Mouse (Mus musculus) heart, adult 2 months (tissue): ENCODE measurements at regions not wholly inside any gene's neighbourhood (a gene's known extent, or its start where the extent isn't known, plus 50 kb on each side); places are given as distances from the start of the nearest gene placed in this dataset.

Experiments used
- DNase-seq, 2 experiments: peaks; one replicate each; pipeline ENCODE4 v3.0.0; 2021
- H3K27ac ChIP-seq: fragments of 200-600 bp; 2 replicates; pipeline ENCODE4 v1.8.1; 2022
- H3K27me3 ChIP-seq: fragments of 200-500 bp; 2 replicates; pipeline ENCODE4 v1.6.1; 2012; ENCODE audit warnings: mild to moderate bottlenecking, low read length, inconsistent platforms, mixed read lengths; ENCODE audit not compliant: control insufficient read depth, insufficient read depth
- H3K36me3 ChIP-seq: fragments of 200-500 bp; 2 replicates; pipeline ENCODE4 v1.6.1; 2012; ENCODE audit warnings: low read length, inconsistent platforms; ENCODE audit not compliant: control insufficient read depth, insufficient read depth
- H3K4me1 ChIP-seq: fragments of 200-500 bp; 2 replicates; pipeline ENCODE4 v1.6.1; 2011; ENCODE audit warnings: low read length; ENCODE audit not compliant: control insufficient read depth, insufficient read depth
- H3K4me3 ChIP-seq: fragments of 200-600 bp; 2 replicates; pipeline ENCODE4 v1.8.1; 2022
- H3K79me2 ChIP-seq: fragments of 200-500 bp; replicated peaks from 2 replicates; pipeline ENCODE4 v1.6.1; 2012; ENCODE audit warnings: mild to moderate bottlenecking, inconsistent platforms, low read length, moderate library complexity, mixed read lengths; ENCODE audit not compliant: control insufficient read depth, insufficient read depth
- H3K9ac ChIP-seq: fragments of 200-500 bp; 2 replicates; pipeline ENCODE4 v1.6.1; 2012; ENCODE audit warnings: low read depth, mild to moderate bottlenecking, control low read depth, inconsistent platforms, low read length, mixed read lengths
- CTCF ChIP-seq: fragments of 200-600 bp; IDR thresholded peaks from 2 replicates; pipeline ENCODE4 v1.8.1; 2022; ENCODE audit warnings: antibody characterized with exemption, mild to moderate bottlenecking, moderate library complexity
- EP300 ChIP-seq: fragments of 200-500 bp; IDR thresholded peaks from 2 replicates; pipeline ENCODE4 v1.6.1; 2011; ENCODE audit warnings: low read depth, low read length, control low read depth; ENCODE audit not compliant: insufficient read depth
- POLR2A ChIP-seq: fragments of 200-500 bp; IDR thresholded peaks from 2 replicates; pipeline ENCODE4 v1.6.1; 2011; ENCODE audit warnings: mild to moderate bottlenecking, low read depth, low read length, control low read depth; ENCODE audit not compliant: insufficient read depth
- WGBS: fragments of 180-500 bp; shearing (Covaris S2); methylation state at CpG from one replicate; pipeline ENCODE4 v1.1.7; 2018; 5-methylcytosine and 5-hydroxymethylcytosine counted together
- intact Hi-C: fragments of 180-260 bp; cut with DNase I; formaldehyde crosslinking; loops from one replicate; pipeline ENCODE4 v1.15.1; 2025

- no peak overlapping the region for H3K27ac ChIP-seq
- no peaks in the 10 kb centered on the region for H3K36me3 ChIP-seq
- H3K4me3 ChIP-seq = no peak overlapping the region
- WGBS = 50% methylated on average over 2 of the region's 2 CpGs
- H3K9ac ChIP-seq = no peak overlapping the region
- H3K4me1 ChIP-seq = no peaks in the 10 kb centered on the region
- H3K79me2 ChIP-seq = no peaks in the 10 kb centered on the region
- DNase-seq = no peak
- no peaks in the 10 kb centered on the region for H3K27me3 ChIP-seq
- TF ChIP-seq CTCF (no peak), POLR2A (no peak), EP300 (no peak)
- intact Hi-C loops = no loop called here
Measured at GRCm38 (mm10) chr10:71734481-71734880, 386.9 kb downstream of the Ipmk start.

GRCm38 (mm10) chr10:71738280-71738679, 390.7 kb downstream of the Ipmk start:
- Histone ChIP-seq H3K27ac (no peak overlapping the region), H3K27me3 (no peaks in the 10 kb centered on the region), H3K36me3 (no peaks in the 10 kb centered on the region), H3K9ac (no peak overlapping the region), H3K4me1 (no peaks in the 10 kb centered on the region), H3K79me2 (no peaks in the 10 kb centered on the region), H3K4me3 (no peak overlapping the region)
- TF ChIP-seq POLR2A (no peak), CTCF (no peak), EP300 (no peak)
- no peak for DNase-seq
- intact Hi-C loops = no loop called here
- WGBS = 33% methylated on average over 4 of the region's 4 CpGs

GRCm38 (mm10) chr10:71748557-71749493, 401.3 kb downstream of the Ipmk start:
- Histone ChIP-seq H3K36me3 (no peaks in the 10 kb centered on the region), H3K4me1 (no peaks in the 10 kb centered on the region), H3K79me2 (no peaks in the 10 kb centered on the region), H3K27me3 (no peaks in the 10 kb centered on the region), H3K27ac (no peak overlapping the region), H3K4me3 (no peak overlapping the region), H3K9ac (no peak overlapping the region)
- intact Hi-C loops = no loop called here
- no peak for TF ChIP-seq POLR2A
- no peak for TF ChIP-seq CTCF
- TF ChIP-seq EP300 = no peak
- no peak for DNase-seq
- WGBS = 74% methylated on average over 8 of the region's 8 CpGs

GRCm38 (mm10) chr10:71753255-71753654, 405.7 kb downstream of the Ipmk start:
- no peaks in the 10 kb centered on the region for H3K4me1 ChIP-seq
- H3K27me3 ChIP-seq = no peaks in the 10 kb centered on the region
- WGBS = 70% methylated on average over 2 of the region's 2 CpGs
- TF ChIP-seq CTCF (no peak), POLR2A (no peak), EP300 (no peak)
- no peak for DNase-seq
- no peak overlapping the region for H3K4me3 ChIP-seq
- H3K27ac ChIP-seq = no peak overlapping the region
- intact Hi-C loops = no loop called here
- H3K9ac ChIP-seq = no peak overlapping the region
- H3K36me3 ChIP-seq = no peaks in the 10 kb centered on the region
- H3K79me2 ChIP-seq = no peaks in the 10 kb centered on the region

- no peaks in the 10 kb centered on the region for H3K36me3 ChIP-seq
Measured at GRCm38 (mm10) chr10:71754799-71755198, 407.2 kb downstream of the Ipmk start.

GRCm38 (mm10) chr10:71778903-71779302, 431.3 kb downstream of the Ipmk start:
- no peaks in the 10 kb centered on the region for H3K4me1 ChIP-seq
- 84% methylated on average over 7 of the region's 7 CpGs for WGBS
- intact Hi-C loops = no loop called here
- H3K27ac ChIP-seq = no peak overlapping the region
- H3K9ac ChIP-seq = no peak overlapping the region
- DNase-seq = no peak
- TF ChIP-seq CTCF (no peak), EP300 (no peak), POLR2A (no peak)
- H3K79me2 ChIP-seq = no peaks in the 10 kb centered on the region
- H3K36me3 ChIP-seq = no peaks in the 10 kb centered on the region
- no peak overlapping the region for H3K4me3 ChIP-seq
- no peaks in the 10 kb centered on the region for H3K27me3 ChIP-seq

More at GRCm38 (mm10) chr10:71754799-71755198, 407.2 kb downstream of the Ipmk start:
- H3K79me2 ChIP-seq = no peaks in the 10 kb centered on the region
- no peaks in the 10 kb centered on the region for H3K27me3 ChIP-seq
- H3K4me3 ChIP-seq = no peak overlapping the region
- TF ChIP-seq POLR2A = no peak
- H3K4me1 ChIP-seq = no peaks in the 10 kb centered on the region
- H3K9ac ChIP-seq = no peak overlapping the region
- 60% methylated on average over 3 of the region's 3 CpGs for WGBS
- no peak overlapping the region for H3K27ac ChIP-seq
- DNase-seq = no peak
- intact Hi-C loops = no loop called here
